Mouse (Mus musculus): Measurements from ENCODE around the gene Rad21l.
"Not testable (repeated sequence)": the region's sequence is repeated elsewhere in the genome, so short reads cannot be mapped to it uniquely, and the experiment has no call there.

Rad21l gene

GRCm38 (mm10) chr2:151629310-151629709 lies 39.0 kb downstream of the Rad21l start:
- no peak for DNase-seq (ENCODE audit: low spot score in 2 of 2)

GRCm38 (mm10) chr2:151628011-151628410 lies 40.3 kb downstream of the Rad21l start:
- no peak for DNase-seq (ENCODE audit: low spot score in 2 of 2)

GRCm38 (mm10) chr2:151626296-151626695 lies 42.0 kb downstream of the Rad21l start:
- no peak for DNase-seq (ENCODE audit: low spot score in 2 of 2)

GRCm38 (mm10) chr2:151623776-151624175 lies 44.6 kb downstream of the Rad21l start:
- no peak for DNase-seq (ENCODE audit: low spot score in 2 of 2)

- DNase-seq (ENCODE audit: low spot score in 2 of 2): no peak
These were observed 51.6 kb downstream of the Rad21l start for GRCm38 (mm10) chr2:151616551-151617329.

GRCm38 (mm10) chr2:151615779-151616178 lies 52.6 kb downstream of the Rad21l start:
- not testable (repeated sequence) for DNase-seq (ENCODE audit: low spot score in 2 of 2)

GRCm38 (mm10) chr2:151609974-151610373 lies 58.4 kb downstream of the Rad21l start:
- no peak for DNase-seq (ENCODE audit: low spot score in 2 of 2)

GRCm38 (mm10) chr2:151608435-151608834 lies 59.9 kb downstream of the Rad21l start:
- DNase-seq (ENCODE audit: low spot score in 2 of 2): no peak

GRCm38 (mm10) chr2:151605437-151605987 lies 62.8 kb downstream of the Rad21l start:
- peak in 1 of 2 experiments; percentile 4 for DNase-seq (ENCODE audit: low spot score in 2 of 2)

GRCm38 (mm10) chr2:151603630-151604029 lies 64.7 kb downstream of the Rad21l start:
- DNase-seq (ENCODE audit: low spot score in 2 of 2): no peak

GRCm38 (mm10) chr2:151602106-151602505 lies 66.2 kb downstream of the Rad21l start:
- DNase-seq (ENCODE audit: low spot score in 2 of 2): no peak

- no peak for DNase-seq (ENCODE audit: low spot score in 2 of 2)
These were observed 70.3 kb downstream of the Rad21l start for GRCm38 (mm10) chr2:151598068-151598467.

All from urinary bladder, adult 18-20 months (tissue).